Mouse (Mus musculus) CD4-positive, CD25-positive, alpha-beta regulatory T cell, adult 2 months (primary cell): ENCODE results near the gene Ankrd9.
A peak's percentile ranks its signal among the peaks of the same experiment; 100 is the strongest.

ENCODE experiments used
- DNase-seq: peaks from one replicate; pipeline ENCODE4 v3.0.0-alpha.2; 2012; ENCODE audit warnings: low read depth, low spot score

Gene Ankrd9

DNA sequence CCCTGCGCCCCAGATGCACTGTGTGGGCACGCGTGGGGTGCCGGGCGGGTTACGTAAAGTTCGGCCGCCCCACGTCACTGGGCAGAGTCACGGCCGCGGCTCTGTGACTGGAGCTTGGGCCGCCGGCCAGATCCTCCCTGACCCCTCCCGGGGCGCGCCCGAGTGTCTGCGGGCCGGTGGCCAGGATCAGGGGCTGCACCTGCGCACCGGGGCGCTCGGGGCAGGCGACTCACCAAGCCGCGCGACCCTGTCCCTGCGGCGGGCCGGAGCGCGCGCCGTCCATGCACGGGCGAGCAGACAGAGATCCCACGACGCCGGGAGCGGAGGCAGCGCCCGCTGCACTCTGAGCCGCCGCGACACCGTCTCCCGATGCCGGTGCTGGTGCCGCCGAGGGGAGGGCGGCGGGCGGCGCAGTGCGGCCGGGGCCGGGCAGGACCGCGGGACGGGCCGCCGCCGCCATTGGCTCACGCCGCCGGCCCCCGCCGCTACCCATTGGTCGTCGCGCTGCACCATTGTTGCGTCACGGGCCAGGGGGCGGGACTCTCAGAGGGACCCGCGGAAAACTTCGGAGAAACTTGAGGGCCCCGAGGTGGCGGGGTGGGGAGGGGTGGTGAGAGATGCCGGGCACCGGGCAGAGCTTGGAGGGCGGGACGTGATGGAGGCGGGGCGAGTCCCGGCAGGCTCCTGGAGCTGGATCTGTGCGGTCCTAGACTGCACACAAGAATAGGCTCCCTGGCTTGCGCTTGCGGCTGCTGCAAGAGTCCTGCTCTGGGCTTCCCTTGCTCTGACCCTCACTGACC lies at the start of gene Ankrd9:
Gene Ankrd9 (minus strand): TSS at position 434 of the 800 bp plus-strand sequence.
- DNase-seq = peak; percentile 94

DNA sequence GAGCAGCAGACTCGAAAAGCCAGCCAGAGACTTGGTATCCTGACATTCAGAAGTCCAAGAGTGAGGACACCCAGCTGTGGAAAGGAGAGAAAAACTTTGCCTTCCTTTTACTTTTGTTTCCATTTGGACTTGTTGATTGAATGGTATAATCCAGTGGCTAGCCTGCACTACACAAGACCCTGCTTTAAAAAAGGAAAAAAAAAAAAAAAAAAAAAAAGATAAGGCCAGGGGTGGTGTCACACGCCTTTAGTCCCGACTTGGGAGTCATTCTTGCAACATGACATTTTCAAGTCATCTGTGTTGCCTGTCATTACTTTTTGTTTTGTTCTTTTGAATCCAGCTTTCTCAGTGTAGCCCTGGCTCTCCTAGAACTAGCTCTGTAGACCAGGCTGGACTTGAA lies 42.7 kb upstream of the Ankrd9 start:
- DNase-seq = no peak

- no peak for DNase-seq
These were observed 42.3 kb upstream of the Ankrd9 start for GRCm38 (mm10) chr12:111021138-111021537.

- DNase-seq = no peak
These were observed 40.2 kb upstream of the Ankrd9 start for GRCm38 (mm10) chr12:111019086-111019485.

GRCm38 (mm10) chr12:111018068-111018467 lies 39.2 kb upstream of the Ankrd9 start:
- DNase-seq = no peak

GRCm38 (mm10) chr12:111016807-111017206 lies 38.0 kb upstream of the Ankrd9 start:
- DNase-seq = no peak

- no peak for DNase-seq
These were observed 30.9 kb upstream of the Ankrd9 start for GRCm38 (mm10) chr12:111009615-111010257.

DNA sequence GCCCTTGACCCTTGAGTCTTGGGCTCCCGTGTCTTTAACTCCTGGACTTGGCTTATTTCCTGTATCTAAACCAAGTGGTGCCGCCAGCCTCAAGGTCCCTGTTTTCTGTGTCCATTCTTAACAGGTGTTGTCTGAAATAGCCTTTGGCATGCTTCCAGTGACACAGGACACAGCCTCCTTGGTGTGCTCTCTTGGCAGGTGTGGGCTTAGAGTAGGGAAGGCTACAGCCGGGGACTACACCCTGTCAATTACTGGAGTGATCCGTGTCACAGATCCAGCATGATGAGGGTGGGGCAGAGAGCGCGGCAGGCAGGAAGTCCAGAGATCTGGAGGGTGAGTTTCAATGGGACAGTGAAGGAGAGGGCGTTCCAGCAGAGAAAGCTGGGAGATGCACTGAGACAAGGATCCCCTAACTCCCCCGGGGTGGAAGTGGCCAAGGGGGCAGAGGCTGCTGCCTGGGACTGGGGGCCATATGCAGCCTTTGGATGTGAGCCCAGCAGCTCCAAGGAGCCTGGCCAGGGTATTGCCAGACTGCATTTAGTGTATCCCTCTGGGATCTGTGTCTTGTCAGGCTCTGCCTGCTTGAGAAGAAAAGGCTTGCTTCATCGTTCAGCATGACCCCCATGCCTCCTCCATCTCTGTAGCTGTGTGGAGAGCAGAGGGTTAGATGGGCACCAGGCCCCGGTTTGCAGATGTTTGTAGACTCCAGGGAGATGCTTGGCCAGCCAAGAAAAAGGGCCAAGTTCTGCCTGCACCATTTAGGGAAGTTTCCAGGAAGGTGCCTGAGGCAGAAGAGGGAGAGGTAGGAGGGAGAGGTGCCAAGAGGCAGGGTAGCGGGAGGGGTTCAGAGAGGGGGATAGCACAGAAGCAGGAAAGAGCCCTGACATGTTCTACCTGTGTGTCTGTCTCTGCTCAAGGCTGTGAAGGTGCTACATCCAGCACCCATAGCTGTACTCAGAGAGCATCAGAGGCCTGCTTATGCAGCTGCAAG lies 30.0 kb upstream of the Ankrd9 start:
- DNase-seq = no peak

DNA sequence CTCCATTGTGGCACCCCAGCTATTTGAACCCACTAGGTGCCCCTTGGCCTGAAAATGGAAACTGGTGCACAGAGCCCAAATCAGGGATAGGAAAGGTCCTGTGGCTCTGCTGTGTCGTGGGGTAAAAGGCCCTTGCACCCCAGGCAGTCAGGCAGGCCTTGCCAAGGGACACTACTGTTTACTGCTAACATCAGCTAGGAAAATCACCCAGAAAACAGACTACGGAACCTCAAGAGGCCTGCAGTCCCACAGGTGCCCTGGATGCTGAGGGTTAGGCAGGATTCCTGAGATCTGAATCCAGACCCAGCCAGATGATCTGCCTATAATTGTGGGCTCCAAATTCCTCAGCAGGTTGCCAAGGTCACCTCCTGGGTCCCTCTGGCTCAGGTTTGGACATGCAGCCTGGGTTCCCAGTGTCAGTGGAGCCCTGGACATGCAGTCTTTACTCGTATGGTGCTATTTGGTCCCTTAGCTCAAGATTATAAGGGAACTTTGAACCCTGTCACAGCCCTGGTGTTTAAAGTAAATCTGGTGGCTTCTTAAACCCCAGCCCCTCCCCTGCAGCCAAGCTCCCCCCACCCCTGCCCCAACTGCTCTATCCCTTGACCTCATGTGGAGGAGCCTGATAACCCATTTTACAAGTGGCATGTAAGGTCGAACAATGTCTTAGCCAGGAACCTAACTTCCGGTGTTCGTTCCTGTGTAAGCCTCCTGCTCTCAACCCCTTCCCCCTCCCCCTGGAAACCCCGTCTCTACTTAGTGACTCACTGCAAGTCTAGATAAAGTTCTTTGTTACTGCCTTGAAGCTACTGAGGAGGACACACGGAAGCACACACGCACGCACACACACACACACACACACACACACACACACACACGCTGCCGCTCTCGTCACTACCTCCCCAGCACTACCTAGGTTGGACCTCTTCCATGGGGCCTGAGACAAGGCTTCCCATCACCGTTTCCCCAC lies 28.6 kb upstream of the Ankrd9 start:
- DNase-seq = peak; percentile 92

GRCm38 (mm10) chr12:111006339-111006738 lies 27.5 kb upstream of the Ankrd9 start:
- DNase-seq = no peak

GRCm38 (mm10) chr12:111005803-111006202 lies 27.0 kb upstream of the Ankrd9 start:
- no peak for DNase-seq

DNA sequence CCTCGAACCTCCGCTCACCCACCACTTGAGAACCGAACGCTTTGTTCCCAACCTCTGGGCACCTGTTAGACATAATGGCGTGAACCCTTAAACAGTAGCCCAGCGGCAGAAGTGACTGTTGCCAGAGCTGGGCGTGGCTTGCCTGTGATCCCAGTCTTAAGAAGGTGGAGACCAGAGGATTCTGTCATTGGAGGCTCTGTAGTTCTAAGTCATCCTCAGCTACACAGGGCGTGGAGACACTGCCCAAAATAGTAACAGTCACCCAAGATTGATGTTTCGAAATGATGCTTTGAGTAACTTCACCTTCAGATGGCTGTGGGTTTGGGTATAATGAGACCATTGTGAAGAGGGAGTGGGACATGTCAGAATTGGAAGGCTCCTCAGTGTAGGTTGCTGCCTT lies 25.3 kb upstream of the Ankrd9 start:
- no peak for DNase-seq

GRCm38 (mm10) chr12:111000956-111001355 lies 22.1 kb upstream of the Ankrd9 start:
- no peak for DNase-seq

- DNase-seq = no peak
These were observed 21.0 kb upstream of the Ankrd9 start for GRCm38 (mm10) chr12:110999820-111000219.

GRCm38 (mm10) chr12:110998092-110998491 lies 19.3 kb upstream of the Ankrd9 start:
- no peak for DNase-seq

DNA sequence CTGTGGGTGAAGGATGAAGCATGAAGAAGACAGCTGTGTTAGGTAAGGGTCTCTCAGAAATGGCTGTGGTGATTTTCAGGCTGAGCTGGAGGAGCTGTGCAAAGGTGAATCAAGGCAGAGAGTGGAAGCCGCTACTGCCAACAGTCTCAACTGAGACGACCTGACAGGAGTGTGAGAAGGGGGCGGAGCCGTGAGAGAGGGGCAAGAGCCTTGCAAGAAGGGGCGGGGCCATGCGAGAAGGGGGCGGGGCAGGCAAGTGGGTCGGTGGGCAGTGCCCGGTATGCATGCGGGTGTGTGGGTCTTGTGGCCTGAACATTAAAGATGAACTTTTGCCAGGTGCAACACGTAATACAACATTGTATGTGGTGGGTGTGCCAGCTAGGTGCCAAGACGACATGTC lies 15.8 kb upstream of the Ankrd9 start:
- no peak for DNase-seq

DNA sequence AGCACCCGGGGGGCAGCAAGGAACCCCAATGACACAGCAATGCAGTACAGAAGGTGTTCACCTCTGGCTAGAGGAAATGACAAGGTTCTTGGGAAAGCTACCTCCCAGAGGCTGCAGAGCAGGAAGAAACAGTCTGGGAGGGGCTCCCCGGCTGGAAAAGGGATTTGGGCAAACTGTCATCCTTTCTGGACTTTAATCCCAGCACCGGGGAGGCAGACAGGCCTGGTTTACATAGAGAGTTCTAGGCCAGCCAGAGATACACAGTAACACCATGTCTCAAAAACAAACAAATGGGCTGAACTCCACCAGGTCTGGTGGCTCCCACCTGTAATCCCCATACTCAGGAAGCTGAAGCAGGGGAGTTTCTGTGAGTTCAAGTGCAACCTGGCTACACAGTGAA lies 14.4 kb upstream of the Ankrd9 start:
- no peak for DNase-seq

DNA sequence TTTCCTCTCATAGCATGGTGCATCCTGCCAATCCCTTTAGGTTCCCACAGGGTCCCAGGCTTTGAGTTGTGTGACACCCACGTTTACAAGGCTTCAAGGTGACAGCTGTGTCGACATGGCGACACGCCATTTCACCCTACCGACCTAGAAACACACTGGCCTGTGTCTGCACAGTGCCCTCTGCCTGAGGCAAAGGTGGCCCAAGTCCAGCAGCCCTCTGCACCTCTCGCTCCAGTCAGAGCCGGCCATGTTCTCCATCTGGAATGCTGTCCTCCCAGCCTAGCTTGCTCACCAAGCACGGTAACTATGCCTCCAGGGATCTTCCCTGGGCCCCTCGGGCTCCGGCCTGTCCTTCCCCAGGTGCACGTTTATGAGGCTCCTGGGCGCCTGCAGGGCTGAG lies 13.9 kb upstream of the Ankrd9 start:
- DNase-seq = no peak

GRCm38 (mm10) chr12:110992128-110992553 lies 13.3 kb upstream of the Ankrd9 start:
- DNase-seq = peak; percentile 94

- peak; percentile 92 for DNase-seq
These were observed 12.7 kb upstream of the Ankrd9 start for GRCm38 (mm10) chr12:110991361-110992127.
